Mouse (Mus musculus) retina, postnatal 7 days (tissue): ENCODE results near the gene Tnrc6b.

Source experiments
- DNase-seq: peaks from one replicate; pipeline ENCODE4 v3.0.0-alpha.2; 2012; ENCODE audit warnings: low read depth, low spot score

Gene Tnrc6b

DNA sequence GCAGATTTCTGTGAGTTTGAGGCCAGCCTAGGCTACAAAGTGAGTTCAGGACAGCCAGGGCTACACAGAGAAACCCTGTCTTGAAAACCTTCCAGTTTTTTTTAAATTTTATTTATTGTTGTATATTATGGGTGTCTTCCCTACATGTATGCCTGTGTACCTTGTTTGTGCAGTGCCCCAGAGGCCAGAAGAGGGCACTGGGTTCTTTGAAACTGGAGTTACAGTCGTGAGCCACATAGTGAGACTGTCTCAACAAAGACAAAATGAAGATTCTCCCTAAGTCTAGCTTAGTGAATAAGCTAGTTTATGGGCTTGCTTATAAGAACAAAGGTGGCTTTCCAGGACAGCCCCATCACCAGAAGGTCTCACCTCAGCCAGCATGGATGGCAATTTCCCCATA is 25.4 kb downstream of the Tnrc6b start:
- no peak for DNase-seq

DNA sequence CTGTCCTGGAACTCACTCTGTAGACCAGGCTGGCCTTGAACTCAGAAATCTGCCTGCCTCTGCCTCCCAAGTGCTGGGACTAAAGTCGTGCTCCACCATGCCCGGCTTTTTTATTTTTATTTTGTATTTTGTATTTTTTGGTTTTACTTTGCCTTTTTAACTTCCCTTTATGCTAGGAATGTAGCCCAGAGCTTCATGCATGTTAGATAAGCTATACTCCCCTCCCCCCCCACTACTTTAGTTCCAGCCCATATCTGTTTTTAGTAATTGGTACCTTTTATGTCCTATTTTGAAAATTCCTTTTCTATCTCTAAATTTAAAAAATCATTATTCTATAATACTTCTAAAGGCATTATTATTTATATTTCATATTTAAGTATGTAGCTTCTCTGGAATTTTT is 27.1 kb downstream of the Tnrc6b start:
- DNase-seq = no peak

DNA sequence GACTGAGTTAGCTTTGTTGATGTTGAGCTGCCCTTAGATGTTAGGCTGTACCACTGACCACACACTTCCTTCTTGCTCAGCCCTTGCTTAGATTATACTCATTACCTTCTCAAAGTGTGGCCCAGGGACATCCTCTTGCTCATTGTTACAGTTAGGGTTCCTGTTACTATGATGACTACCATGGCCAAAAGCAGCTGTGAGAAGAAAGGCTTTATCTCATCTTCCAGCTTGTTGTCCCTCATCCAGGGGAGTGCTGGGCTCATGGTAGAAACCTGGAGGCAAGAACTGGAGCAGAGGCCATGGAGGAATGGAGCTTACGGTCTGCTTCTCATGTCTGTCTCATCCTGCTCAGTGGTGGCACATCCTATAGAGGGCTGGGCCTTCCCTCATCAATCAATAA is 28.9 kb downstream of the Tnrc6b start:
- no peak for DNase-seq

DNA sequence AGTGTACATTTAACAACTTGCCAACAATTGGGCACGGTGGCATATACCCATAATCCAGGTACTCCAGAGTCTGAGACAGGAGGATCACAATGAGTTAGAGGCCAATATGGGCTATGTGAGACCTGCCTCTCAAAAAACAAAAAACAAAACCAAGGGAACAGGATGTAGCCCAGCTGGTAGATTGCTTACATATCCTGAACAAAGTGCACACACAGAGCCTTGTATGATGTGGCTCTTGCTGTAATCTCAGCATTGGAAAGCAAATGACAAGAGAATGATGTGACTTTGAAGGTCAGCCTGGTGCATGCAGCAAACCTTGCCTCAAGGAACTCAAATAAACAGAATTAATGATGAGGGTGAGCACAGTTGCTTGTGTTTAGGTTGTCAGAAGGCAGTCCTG is 30.7 kb downstream of the Tnrc6b start:
- DNase-seq = no peak

DNA sequence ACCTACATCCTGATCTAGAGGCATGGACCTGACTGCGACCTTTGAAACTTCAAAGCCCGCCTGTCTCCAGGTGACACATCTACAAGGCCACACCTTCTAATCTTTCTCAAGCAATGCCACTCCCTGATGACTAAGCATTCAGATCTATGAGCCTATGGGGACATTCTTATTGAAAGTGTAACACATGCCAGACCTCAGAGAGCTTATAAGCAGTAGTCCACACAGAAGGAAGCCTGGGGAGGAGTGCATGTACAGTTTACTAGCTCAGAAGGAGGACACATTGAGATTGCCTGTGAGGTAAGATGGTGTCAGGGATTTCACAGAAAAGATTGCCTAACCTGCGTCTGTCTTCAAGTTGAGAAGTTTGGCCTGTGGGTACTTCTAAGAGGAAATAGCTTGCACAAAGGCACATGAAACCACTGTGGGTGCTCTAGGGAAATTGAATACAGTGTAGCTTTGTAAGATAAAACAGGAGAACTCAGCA is 31.9 kb downstream of the Tnrc6b start:
- DNase-seq = no peak

DNA sequence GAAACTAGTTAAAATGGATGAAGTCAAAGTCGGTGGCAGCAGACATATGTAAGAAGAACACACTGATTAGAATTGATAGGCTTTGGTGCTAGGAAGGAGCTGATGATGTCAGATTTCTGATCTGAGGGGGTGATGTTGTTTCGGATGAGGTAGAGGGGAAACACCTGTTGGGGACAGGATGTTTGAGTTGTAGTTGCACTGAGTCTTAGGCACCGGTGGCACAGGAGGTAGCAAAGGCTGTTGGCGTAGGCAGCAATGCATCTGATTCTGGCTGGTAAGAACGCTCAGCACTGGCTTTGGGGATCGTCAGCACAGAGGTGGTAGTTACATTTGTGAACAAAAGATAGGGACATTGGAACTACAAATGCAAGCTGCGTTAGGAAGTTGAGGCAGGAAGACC is 32.5 kb downstream of the Tnrc6b start:
- no peak for DNase-seq

DNA sequence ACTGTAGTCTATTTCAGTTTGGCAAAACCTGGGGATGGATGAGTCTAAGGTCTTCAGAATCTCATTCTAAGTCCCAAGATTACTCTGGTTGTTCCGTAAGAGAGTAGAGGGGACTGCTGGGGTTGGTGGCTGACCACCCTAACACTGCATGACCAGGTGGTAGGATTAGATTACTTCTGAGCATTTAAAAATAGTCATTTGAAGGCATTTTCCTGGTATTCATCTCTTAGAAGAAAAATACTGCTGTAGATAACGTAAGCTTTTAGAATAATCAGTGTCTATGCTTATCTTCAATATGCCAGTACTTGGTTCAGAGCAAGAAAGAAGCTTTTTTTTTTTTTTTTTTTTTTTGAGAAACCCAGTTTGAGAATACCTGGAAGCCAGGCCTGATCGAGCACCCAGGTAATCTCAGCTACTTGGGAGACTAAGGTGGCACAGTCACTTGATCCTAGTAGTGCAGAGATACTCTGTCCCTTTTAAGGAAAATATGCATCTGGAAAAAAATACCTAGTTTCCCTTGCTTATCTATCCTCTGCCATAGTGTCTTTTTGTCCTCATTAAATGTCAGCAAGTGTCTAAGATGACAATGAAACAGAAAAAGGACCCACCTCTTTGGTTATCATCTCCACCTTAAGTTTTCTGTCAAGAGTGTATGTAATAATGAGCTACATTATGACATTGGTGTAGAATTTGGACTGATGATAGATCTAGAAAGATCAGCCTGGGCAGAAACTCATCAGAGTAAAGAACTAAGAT is 33.7 kb downstream of the Tnrc6b start:
- no peak for DNase-seq

DNA sequence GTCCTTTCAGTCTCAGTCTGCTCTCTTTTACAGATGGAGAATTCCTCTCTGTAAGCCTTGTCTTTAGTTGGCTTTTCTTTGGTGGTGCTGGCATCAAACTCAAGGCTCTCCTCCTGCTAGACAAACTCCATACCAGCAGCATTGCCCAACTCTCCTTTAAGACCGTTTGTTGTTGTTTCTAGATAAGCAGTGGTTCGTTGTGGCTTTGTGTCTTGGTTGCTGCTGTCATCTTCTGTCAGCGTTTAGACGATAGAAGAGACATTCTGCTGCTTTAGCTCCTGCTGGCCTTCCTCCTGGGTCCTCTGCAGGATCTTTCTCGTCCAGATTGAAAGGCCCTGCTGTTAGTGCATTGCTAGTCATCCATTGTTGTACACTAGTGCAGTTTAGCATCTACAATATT is 37.9 kb downstream of the Tnrc6b start:
- no peak for DNase-seq

DNA sequence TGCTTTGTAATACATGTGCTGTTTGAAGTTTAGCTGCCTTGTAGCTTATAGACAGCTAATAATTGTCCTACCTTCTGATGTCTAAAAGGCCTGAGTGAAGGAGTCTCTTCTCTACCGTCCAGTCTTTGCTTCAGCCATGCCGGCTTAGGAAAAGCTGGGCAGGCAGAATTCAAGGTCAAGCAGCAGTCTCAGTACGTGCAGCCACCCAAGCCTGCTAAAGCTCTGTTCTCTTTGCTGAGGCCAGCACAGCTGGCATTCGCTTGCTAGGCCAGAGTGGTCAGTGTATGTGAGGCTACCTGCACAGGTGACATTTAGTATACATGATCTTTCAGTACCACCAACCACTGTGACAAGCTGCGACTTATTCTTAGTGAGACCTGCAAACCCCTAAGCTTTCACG is 42.2 kb downstream of the Tnrc6b start:
- DNase-seq = no peak

DNA sequence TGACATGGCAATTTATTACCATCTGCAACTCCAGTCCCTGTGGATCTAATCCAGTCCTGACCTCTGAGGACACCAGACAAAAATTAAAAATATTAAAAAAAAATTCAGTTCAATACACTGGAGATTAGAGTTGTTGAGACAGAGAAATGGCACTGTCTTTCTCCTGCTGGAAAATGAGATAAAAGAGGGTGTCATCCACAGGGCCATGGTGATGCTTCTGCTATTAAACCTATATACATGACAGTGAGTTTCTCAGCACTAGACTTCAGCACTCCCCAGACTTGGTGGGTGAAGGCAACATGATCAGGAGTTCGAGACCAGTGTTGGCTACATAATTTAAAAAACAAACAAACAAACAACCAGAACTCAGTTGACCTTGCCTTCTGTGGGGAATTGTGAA is 43.0 kb downstream of the Tnrc6b start:
- no peak for DNase-seq

DNA sequence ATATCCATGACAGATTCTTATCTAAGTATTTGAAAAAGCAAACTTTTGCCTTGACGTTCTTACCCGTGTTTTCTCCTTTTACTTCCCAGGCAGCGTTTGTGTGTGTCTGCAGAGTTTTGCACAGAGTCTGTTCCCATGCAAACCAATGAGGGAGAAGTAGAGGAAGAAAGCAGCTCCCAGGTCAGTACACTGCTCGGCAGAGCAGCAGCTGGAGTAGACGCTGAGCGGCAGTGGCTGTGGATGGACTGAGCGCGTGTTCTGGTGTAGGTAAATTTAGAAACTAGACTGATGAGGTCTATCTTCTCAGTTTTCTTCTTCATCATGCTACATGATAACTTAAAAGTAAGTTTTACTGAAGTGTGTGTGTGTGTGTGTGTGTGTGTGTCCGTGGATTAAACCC is 48.3 kb downstream of the Tnrc6b start:
- DNase-seq = no peak

DNA sequence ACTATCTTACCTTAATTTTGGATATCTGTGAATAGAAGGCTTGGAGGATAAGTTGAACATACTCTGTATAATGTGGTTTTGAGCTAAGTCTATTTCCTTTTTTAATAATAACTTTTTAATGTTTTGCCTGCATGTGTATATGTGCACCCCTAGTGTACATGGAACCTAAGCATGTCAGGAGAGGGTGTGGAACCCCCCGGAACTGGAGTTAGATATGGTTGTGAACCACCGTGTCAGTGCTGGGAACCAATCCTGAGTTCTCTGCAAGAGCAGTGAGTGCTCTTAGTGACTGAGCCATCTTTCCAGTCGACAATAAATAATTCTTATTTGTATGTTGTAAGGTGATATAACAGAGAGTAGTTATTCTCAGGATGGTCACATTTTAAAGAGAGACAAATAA is 49.4 kb downstream of the Tnrc6b start:
- DNase-seq = no peak

DNA sequence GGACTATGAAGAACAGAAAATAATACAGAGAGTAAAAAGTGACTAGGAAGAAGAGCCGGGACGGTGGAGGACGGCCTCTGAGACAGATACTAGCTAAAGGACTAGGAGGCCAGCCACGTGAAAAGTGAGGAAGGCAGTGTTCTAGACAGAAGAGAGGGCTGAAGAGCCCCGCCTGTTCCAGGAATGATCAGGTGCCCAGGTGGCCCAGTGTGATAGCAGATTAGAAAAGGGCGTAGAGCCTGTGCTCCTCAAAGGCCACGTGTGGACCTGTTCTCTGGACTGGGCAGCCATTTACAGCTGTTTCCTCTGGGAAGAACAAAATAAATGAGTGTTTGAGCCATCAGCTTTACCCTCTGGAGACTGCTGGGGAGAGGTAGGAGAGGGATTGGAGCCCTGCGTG is 49.8 kb downstream of the Tnrc6b start:
- DNase-seq = no peak

DNA sequence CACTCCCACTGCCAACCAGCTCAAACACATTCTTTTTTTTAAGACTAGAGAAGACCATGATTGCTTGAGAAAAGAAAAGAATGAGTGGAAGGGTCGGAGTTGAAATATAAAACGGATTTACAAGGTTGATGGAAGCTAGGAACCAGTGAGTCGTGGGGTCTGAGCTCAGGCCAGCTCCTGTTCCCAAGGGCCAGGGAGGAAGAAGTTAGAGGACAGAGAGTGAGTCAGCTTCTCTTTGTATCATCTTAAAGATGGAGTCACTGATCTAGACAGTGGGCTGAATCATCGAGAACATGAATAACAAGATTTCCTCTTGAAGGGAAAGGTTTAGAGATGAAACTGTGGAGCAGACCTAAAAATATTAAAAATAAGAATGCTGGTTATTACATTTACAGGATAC is 51.5 kb downstream of the Tnrc6b start:
- DNase-seq = no peak

DNA sequence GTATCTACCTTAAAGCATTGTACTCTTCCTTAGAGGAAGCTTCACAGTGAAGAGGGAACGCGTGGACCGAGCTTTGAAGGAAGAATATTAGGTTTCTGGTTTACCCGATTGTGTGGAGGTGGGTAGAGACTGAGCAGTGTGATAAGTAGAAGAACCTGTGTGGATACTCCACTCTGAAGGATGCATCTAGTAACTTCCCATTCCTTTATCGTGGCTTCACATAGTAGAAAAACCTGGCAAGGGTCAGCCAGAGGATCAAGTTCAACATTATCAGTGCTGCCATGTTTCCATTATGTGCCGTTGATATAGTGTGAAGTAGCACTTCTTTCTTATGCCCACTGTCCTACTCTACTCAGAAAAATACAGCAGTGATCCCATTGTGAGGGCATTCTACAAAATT is 53.6 kb downstream of the Tnrc6b start:
- no peak for DNase-seq

DNA sequence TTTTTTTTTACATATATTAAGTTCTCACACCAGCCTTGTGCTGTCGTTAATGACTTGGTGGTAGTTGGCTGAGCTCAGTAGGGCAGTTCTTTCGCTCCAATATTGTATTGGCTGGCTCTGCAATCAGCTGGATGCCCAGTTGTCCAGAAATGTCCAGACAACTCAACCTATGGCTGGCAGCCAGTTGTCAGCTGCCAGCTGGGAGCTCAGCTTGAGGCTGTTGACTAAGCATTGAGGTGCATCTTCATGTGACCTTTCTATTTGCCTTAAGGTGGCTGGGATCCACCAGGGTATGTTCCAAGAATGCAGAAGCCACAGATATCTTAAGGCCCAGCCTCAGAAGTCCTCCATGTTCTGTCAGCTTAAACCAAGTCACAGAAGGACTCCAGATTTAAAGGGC is 54.3 kb downstream of the Tnrc6b start:
- no peak for DNase-seq

DNA sequence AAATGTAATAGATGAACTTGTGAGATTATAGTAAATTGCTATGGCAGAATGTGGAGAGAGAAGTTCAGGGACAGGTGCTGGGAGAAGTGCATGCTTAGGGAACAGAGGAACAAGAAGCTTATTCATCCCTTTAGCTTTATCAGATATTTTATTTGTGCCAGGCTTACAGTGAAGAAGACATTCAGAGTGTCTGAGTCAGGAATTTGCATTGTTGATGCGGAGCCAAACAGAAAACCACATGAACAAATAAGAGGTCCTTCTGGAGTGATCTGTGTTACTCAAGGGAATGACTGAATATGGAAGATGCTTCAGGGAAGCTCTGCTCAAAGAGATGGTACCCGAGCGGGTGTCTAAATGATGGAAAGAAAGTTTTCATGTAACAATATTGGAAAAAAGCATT is 57.1 kb downstream of the Tnrc6b start:
- DNase-seq = no peak

DNA sequence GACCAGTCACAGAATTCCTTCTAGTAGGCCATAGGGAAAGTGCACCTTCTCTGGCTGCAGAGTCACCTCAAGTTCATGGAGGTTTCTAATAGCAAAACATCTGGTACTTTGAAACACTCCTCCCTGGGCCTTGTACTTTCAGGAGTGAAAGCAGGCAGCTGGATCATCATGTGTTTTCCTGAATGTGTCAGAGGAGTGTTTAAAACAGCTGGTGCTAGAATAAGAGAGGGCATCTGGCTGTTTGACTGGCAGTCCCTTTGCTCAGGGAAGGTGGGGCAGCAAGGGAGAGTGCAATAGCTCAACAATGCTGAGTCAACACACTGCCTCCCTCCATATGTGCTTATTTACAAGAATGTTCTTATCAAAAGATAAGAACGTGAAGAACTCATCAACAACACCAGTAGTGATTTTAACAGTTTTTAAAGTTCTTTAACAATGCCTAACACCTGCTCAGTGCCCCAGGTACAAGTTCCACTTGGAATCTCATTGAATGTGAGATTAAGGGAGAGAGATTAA is 60.9 kb downstream of the Tnrc6b start:
- no peak for DNase-seq

DNA sequence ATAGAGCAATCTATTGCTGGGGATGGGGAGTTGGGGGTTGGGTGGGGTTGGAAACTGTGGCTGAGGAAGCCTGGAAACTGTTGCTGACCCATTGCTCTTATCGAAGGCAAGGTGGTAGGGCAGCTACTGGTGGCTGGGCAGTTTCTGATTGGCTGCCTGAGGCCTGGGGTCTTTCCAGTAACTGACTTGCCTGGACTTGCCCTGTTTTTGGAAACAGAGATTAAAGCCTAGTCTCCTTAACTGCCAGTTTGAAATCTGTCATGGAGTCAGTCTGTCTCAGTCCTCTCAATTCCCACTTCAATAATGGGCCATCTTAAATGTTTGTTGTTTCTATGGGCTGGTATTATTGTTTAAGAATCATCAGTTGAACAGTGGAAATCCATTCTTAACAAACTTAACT is 63.6 kb downstream of the Tnrc6b start:
- DNase-seq = no peak

DNA sequence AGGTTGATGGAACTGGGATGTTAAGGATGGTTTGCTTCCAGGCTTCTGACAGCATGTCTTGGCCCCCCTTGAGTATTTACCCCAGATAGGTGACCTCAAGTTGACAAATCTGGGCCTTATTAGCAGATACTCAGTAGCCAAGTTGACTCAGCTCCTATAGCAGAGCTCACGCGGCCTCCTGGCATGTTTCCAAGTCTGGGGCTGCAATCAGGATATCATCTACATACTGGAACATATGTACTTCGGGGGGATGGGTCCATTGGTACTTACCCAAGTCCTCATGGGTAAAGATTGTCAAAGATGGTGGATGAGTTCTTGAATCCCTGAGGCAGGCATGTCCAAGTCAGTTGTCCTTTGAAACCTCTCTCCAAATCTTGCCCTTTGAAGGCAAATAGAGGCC is 67.9 kb downstream of the Tnrc6b start:
- DNase-seq = no peak

DNA sequence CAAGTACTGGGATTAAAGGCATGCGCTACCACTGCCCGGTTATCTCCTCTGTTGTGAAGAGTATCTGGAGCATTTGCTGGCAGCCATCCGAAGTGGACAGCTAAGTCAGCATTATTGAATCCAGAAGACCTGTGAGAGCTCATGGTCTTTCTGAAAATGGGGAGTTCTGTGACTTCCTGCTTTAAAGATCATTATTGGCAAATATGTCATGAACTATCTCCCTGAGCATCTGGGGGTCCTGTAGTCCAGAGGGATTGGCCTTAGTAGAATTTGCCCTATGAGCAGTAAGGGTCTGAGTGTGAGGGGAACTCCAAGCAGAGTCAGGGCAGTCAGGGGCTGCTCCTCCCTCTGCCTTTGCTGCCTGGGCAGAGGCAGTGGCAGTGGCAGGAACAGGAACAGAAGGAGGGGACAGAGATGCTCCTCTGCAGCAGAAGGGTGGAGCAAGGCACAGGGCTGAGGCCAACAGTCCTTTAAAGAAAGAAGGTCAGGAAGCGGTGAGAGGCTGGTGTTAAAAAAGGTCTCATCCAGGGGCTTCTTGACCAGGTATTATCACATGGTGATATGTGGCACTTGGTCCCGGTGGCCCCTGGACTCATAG is 69.1 kb downstream of the Tnrc6b start:
- no peak for DNase-seq

DNA sequence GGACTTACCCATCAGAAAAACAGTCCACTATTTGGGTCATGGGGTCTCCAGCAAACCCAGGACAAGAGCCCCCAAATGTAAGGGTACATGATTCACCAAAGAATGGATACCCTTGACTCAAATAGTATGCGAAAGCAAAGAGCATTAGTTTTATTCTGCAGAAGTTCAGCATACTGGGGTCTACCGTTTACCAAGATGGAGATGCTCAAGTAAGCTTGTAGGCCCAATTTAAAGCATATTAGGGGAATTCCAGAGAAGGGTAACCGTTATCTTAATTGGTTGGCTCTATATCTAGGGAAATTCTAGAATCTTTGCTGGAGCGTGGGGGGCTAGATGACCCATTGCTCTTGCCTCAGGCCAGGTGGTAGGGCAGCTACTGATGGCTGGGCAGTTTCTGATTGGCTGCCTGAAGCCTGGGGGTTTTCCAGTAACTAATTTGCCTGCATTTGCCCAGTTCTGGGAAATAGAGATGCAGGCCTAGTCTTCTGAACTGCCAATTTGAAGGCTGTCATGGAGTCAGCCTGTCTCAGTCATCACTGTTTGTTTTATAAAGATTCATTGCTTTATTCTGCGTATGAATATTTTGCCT is 70.2 kb downstream of the Tnrc6b start:
- no peak for DNase-seq

DNA sequence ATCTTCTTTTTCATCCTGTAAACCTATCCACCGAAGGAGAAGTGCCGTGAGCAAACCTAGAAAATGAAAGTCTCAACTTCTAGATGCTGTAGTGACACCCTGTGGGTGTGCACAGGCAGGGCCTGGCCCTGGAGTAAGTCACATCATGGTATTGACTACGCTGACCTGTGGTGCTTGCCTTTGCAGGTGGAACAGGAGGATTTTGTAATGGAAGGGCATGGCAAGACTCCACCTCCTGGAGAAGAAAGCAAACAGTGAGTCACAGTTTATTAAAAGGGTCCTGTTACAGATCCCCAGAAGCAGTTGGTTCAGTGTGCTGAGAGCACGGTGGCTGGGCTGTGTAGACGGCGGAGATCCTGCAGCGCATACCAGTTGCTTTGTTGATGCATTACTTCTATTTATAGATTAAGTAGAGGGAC is 73.4 kb downstream of the Tnrc6b start:
- DNase-seq = no peak
